Mouse (Mus musculus) limb, embryonic 10.5 days (tissue): ENCODE measurements at regions not wholly inside any gene's neighbourhood (a gene's known extent, or its start where the extent isn't known, plus 50 kb on each side); places are given as distances from the start of the nearest gene placed in this dataset.

Experiments used
- DNase-seq: peaks from one replicate; pipeline ENCODE4 v3.0.0-alpha.2; 2017; ENCODE audit warnings: low spot score
- H3K27ac ChIP-seq: fragments of 300-500 bp; sonication (generic); 2 replicates; pipeline ENCODE4 v1.5.1; 2016; ENCODE audit warnings: mild to moderate bottlenecking
- H3K27me3 ChIP-seq: fragments of 300-500 bp; sonication (generic); 2 replicates; pipeline ENCODE4 v1.6.1; 2016; ENCODE audit warnings: low read depth, mild to moderate bottlenecking; ENCODE audit not compliant: poor library complexity, severe bottlenecking
- H3K36me3 ChIP-seq: fragments of 300-500 bp; sonication (generic); 2 replicates; pipeline ENCODE4 v1.6.1; 2016; ENCODE audit warnings: mild to moderate bottlenecking, moderate library complexity
- H3K4me1 ChIP-seq: fragments of 300-500 bp; sonication (generic); 2 replicates; pipeline ENCODE4 v1.6.1; 2016
- H3K4me3 ChIP-seq: fragments of 300-500 bp; sonication (generic); 2 replicates; pipeline ENCODE4 v1.5.1; 2016; ENCODE audit warnings: mild to moderate bottlenecking, moderate library complexity
- H3K9me3 ChIP-seq: fragments of 300-500 bp; sonication (generic); replicated peaks from 2 replicates; pipeline ENCODE4 v1.6.1; 2016; ENCODE audit warnings: mild to moderate bottlenecking
- WGBS: fragments of 180-500 bp; shearing (Covaris S2); methylation state at CpG from one replicate; pipeline ENCODE4 v1.1.7; 2016; 5-methylcytosine and 5-hydroxymethylcytosine counted together

- no peak overlapping the region for H3K27ac ChIP-seq
- H3K36me3 ChIP-seq = no peaks in the 10 kb centered on the region
- WGBS = 82% methylated on average over 2 of the region's 2 CpGs
- no peak for DNase-seq
- 0 out of 2 replicates have a peak, but pooled peaks cover 3% of the 10 kb centered on the region for H3K4me1 ChIP-seq
- H3K4me3 ChIP-seq = no peak overlapping the region
- H3K9me3 ChIP-seq = no peaks in the 10 kb centered on the region
- H3K27me3 ChIP-seq = no peaks in the 10 kb centered on the region
Observed at GRCm38 (mm10) chr10:87687844-87688243, 166.2 kb downstream of the Pah start.

GRCm38 (mm10) chr10:87690831-87691230 lies 167.2 kb upstream of the Igf1 start:
- Histone ChIP-seq H3K4me3 (no peak overlapping the region), H3K27ac (no peak overlapping the region), H3K4me1 (0 out of 2 replicates have a peak, but pooled peaks cover 3% of the 10 kb centered on the region), H3K36me3 (no peaks in the 10 kb centered on the region), H3K27me3 (no peaks in the 10 kb centered on the region), H3K9me3 (no peaks in the 10 kb centered on the region)
- no peak for DNase-seq

GRCm38 (mm10) chr10:87696485-87696884 lies 161.6 kb upstream of the Igf1 start:
- H3K36me3 ChIP-seq = no peaks in the 10 kb centered on the region
- H3K4me1 ChIP-seq = no peaks in the 10 kb centered on the region
- no peak for DNase-seq
- H3K4me3 ChIP-seq = no peak overlapping the region
- no peaks in the 10 kb centered on the region for H3K9me3 ChIP-seq
- 75% methylated on average over 4 of the region's 4 CpGs for WGBS
- H3K27ac ChIP-seq = no peak overlapping the region
- H3K27me3 ChIP-seq = no peaks in the 10 kb centered on the region

- no peak overlapping the region for H3K4me3 ChIP-seq
- DNase-seq = no peak
- H3K9me3 ChIP-seq = no peaks in the 10 kb centered on the region
- no peaks in the 10 kb centered on the region for H3K27me3 ChIP-seq
- no peaks in the 10 kb centered on the region for H3K36me3 ChIP-seq
- H3K4me1 ChIP-seq = no peaks in the 10 kb centered on the region
- no peak overlapping the region for H3K27ac ChIP-seq
- 88% methylated on average over 4 of the region's 4 CpGs for WGBS
Observed at GRCm38 (mm10) chr10:87711209-87711608, 146.9 kb upstream of the Igf1 start.

GRCm38 (mm10) chr10:87711798-87712197 lies 146.3 kb upstream of the Igf1 start:
- 74% methylated on average over 3 of the region's 3 CpGs for WGBS
- no peak overlapping the region for H3K4me3 ChIP-seq
- DNase-seq = no peak
- H3K27ac ChIP-seq = no peak overlapping the region
- no peaks in the 10 kb centered on the region for H3K9me3 ChIP-seq
- no peaks in the 10 kb centered on the region for H3K36me3 ChIP-seq
- no peaks in the 10 kb centered on the region for H3K4me1 ChIP-seq
- H3K27me3 ChIP-seq = no peaks in the 10 kb centered on the region

- H3K27me3 ChIP-seq = no peaks in the 10 kb centered on the region
- H3K36me3 ChIP-seq = no peaks in the 10 kb centered on the region
- no peaks in the 10 kb centered on the region for H3K9me3 ChIP-seq
- no peak overlapping the region for H3K27ac ChIP-seq
- H3K4me3 ChIP-seq = no peak overlapping the region
- no peaks in the 10 kb centered on the region for H3K4me1 ChIP-seq
- WGBS = 83% methylated on average over 6 of the region's 6 CpGs
- no peak for DNase-seq
Observed at GRCm38 (mm10) chr10:87715874-87716600, 142.0 kb upstream of the Igf1 start.

GRCm38 (mm10) chr10:87717156-87717555 lies 140.9 kb upstream of the Igf1 start:
- no peak overlapping the region for H3K27ac ChIP-seq
- no peaks in the 10 kb centered on the region for H3K27me3 ChIP-seq
- no peaks in the 10 kb centered on the region for H3K4me1 ChIP-seq
- no peaks in the 10 kb centered on the region for H3K9me3 ChIP-seq
- H3K36me3 ChIP-seq = no peaks in the 10 kb centered on the region
- no peak overlapping the region for H3K4me3 ChIP-seq
- DNase-seq = no peak

GRCm38 (mm10) chr10:87718491-87718890 lies 139.6 kb upstream of the Igf1 start:
- no peak for DNase-seq
- H3K27ac ChIP-seq = no peak overlapping the region
- no peaks in the 10 kb centered on the region for H3K9me3 ChIP-seq
- 92% methylated on average over 7 of the region's 7 CpGs for WGBS
- no peaks in the 10 kb centered on the region for H3K27me3 ChIP-seq
- H3K36me3 ChIP-seq = no peaks in the 10 kb centered on the region
- H3K4me3 ChIP-seq = no peak overlapping the region
- H3K4me1 ChIP-seq = no peaks in the 10 kb centered on the region

- no peak overlapping the region for H3K4me3 ChIP-seq
Observed at GRCm38 (mm10) chr10:87719978-87720377, 138.1 kb upstream of the Igf1 start.

GRCm38 (mm10) chr10:87722244-87722643 lies 135.8 kb upstream of the Igf1 start:
- Histone ChIP-seq H3K4me1 (no peaks in the 10 kb centered on the region), H3K27me3 (no peaks in the 10 kb centered on the region), H3K4me3 (no peak overlapping the region), H3K9me3 (no peaks in the 10 kb centered on the region), H3K36me3 (no peaks in the 10 kb centered on the region), H3K27ac (no peak overlapping the region)
- 73% methylated on average over 3 of the region's 3 CpGs for WGBS
- DNase-seq = no peak

More at GRCm38 (mm10) chr10:87719978-87720377, 138.1 kb upstream of the Igf1 start:
- no peaks in the 10 kb centered on the region for H3K9me3 ChIP-seq
- H3K27ac ChIP-seq = no peak overlapping the region
- H3K36me3 ChIP-seq = no peaks in the 10 kb centered on the region
- DNase-seq = no peak
- H3K27me3 ChIP-seq = no peaks in the 10 kb centered on the region
- no peaks in the 10 kb centered on the region for H3K4me1 ChIP-seq

GRCm38 (mm10) chr10:87732658-87733057 lies 125.4 kb upstream of the Igf1 start:
- Histone ChIP-seq H3K27me3 (no peaks in the 10 kb centered on the region), H3K27ac (no peak overlapping the region)
- 66% methylated on average over 1 of the region's 1 CpGs for WGBS

GRCm38 (mm10) chr10:87733241-87733640 lies 124.8 kb upstream of the Igf1 start:
- Histone ChIP-seq H3K9me3 (no peaks in the 10 kb centered on the region), H3K4me1 (no peaks in the 10 kb centered on the region), H3K4me3 (no peak overlapping the region), H3K27me3 (no peaks in the 10 kb centered on the region), H3K27ac (no peak overlapping the region), H3K36me3 (no peaks in the 10 kb centered on the region)
- 82% methylated on average over 7 of the region's 7 CpGs for WGBS
- DNase-seq = no peak

More at GRCm38 (mm10) chr10:87732658-87733057, 125.4 kb upstream of the Igf1 start:
- Histone ChIP-seq H3K36me3 (no peaks in the 10 kb centered on the region), H3K9me3 (no peaks in the 10 kb centered on the region), H3K4me1 (no peaks in the 10 kb centered on the region), H3K4me3 (no peak overlapping the region)
- no peak for DNase-seq

- DNase-seq = no peak
- Histone ChIP-seq H3K4me1 (0 out of 2 replicates have a peak, but pooled peaks cover 4% of the 10 kb centered on the region), H3K9me3 (no peaks in the 10 kb centered on the region), H3K27me3 (no peaks in the 10 kb centered on the region), H3K27ac (no peak overlapping the region), H3K36me3 (no peaks in the 10 kb centered on the region), H3K4me3 (no peak overlapping the region)
- WGBS = 84% methylated on average over 8 of the region's 8 CpGs
Observed at GRCm38 (mm10) chr10:87740323-87740722, 117.7 kb upstream of the Igf1 start.

GRCm38 (mm10) chr10:87742766-87743165 lies 115.3 kb upstream of the Igf1 start:
- Histone ChIP-seq H3K27me3 (no peaks in the 10 kb centered on the region), H3K36me3 (no peaks in the 10 kb centered on the region), H3K9me3 (no peaks in the 10 kb centered on the region), H3K27ac (no peak overlapping the region), H3K4me1 (0 out of 2 replicates have a peak, but pooled peaks cover 4% of the 10 kb centered on the region), H3K4me3 (no peak overlapping the region)
- no peak for DNase-seq
- 94% methylated on average over 3 of the region's 3 CpGs for WGBS
